Mouse (Mus musculus) embryonic facial prominence, embryonic 13.5 days (tissue): Measurements from ENCODE around the gene Tbc1d10c. TPM values are rescaled to one million over a fixed set of nuclear protein-coding genes. Genes with fewer than 3 reads are reported as not detected.
A peak's percentile ranks its signal among the peaks of the same experiment; 100 is the strongest.

Source experiments
- ATAC-seq: fragments of 200-750 bp; cut with Nextera tagmentation; 2 replicates; pipeline ENCODE4 v1.8.0; 2017; ENCODE audit warnings: low read depth; ENCODE audit not compliant: insufficient number of reproducible peaks, insufficient read depth, low FRiP score, low TSS enrichment
- H3K27ac ChIP-seq: fragments of 300-500 bp; sonication (generic); 2 replicates; pipeline ENCODE4 v1.5.1; 2015; ENCODE audit warnings: moderate library complexity, mild to moderate bottlenecking, inconsistent platforms
- H3K27me3 ChIP-seq: fragments of 300-500 bp; sonication (generic); 2 replicates; pipeline ENCODE4 v1.6.1; 2015; ENCODE audit warnings: mild to moderate bottlenecking, inconsistent platforms
- H3K36me3 ChIP-seq: fragments of 300-500 bp; sonication (generic); 2 replicates; pipeline ENCODE4 v1.6.1; 2015; ENCODE audit warnings: mild to moderate bottlenecking, inconsistent platforms
- H3K4me1 ChIP-seq: fragments of 300-500 bp; sonication (generic); 2 replicates; pipeline ENCODE4 v1.6.1; 2015; ENCODE audit warnings: inconsistent platforms
- H3K4me2 ChIP-seq: fragments of 300-500 bp; sonication (generic); 2 replicates; pipeline ENCODE4 v1.6.1; 2015; ENCODE audit warnings: moderate library complexity, mild to moderate bottlenecking, inconsistent platforms
- H3K4me3 ChIP-seq: fragments of 300-500 bp; sonication (generic); 2 replicates; pipeline ENCODE4 v1.5.1; 2015; ENCODE audit warnings: mild to moderate bottlenecking, inconsistent platforms
- H3K9ac ChIP-seq: fragments of 300-500 bp; sonication (generic); 2 replicates; pipeline ENCODE4 v1.6.1; 2015; ENCODE audit warnings: mild to moderate bottlenecking, inconsistent platforms
- H3K9me3 ChIP-seq: fragments of 300-500 bp; sonication (generic); 2 replicates; pipeline ENCODE4 v1.6.1; 2016; ENCODE audit warnings: inconsistent platforms
- WGBS: fragments of 180-500 bp; shearing (Covaris S2); methylation state at CpG from one replicate; pipeline ENCODE4 v1.1.7; 2015; ENCODE audit warnings: mixed read lengths; 5-methylcytosine and 5-hydroxymethylcytosine counted together
- polyA plus RNA-seq: library from polyadenylated mRNA; unstranded; fragments of >200 nt; fragmentation: Nextera tagmentation; extraction: Ambion mirVana; gene quantifications from 2 replicates; pipeline ENCODE4 v1.2.1, GENCODE M21; 2015

Tbc1d10c gene
- polyA plus RNA-seq: 1.8 and 3.1 TPM in 2 replicates

- Histone ChIP-seq H3K9ac (peak within 1 kb of the TSS; percentile 99), H3K27ac (peak within 1 kb of the TSS; percentile 93), H3K4me3 (peak within 1 kb of the TSS; percentile 89), H3K9me3 (no peaks in the 10 kb centered on the region), H3K4me2 (peak within 1 kb of the TSS; percentile 95), H3K36me3 (peaks cover 28% of the 10 kb centered on the region), H3K4me1 (peaks cover 29% of the 10 kb centered on the region), H3K27me3 (no peaks in the 10 kb centered on the region)
- WGBS: 60% methylated on average over 4 of the region's 4 CpGs
- ATAC-seq: no peak
Observed at GRCm38 (mm10) chr19:4190831-4191334, at the start of gene Tbc1d10c. Gene Tbc1d10c, minus strand, starts transcription at chr19:4191284.

DNA sequence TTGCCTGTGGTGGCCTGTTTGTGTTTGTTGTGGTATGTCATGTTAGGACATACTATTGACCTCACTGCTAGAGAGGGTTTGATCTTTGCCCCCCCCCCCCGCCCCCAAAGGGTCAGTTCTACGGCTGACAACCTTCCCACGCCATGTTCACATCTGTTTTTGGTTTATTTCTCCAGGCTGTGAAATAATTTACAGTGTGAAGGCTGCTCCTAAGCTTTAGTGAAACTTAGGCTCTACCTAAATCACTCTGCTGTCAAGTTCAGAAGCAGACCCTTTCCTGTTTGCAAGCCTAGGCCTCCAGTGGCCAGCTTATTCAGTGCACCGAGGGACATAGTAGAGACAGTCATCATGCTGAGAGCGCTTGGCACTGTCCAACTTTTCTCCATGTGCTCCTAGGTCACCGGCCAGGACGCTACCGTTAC lies 49.2 kb upstream of the Tbc1d10c start:
- H3K4me3 ChIP-seq: no peak overlapping the region
- no peak overlapping the region for H3K4me2 ChIP-seq
- WGBS: 45% methylated on average over 8 of the region's 8 CpGs
- H3K27me3 ChIP-seq: no peaks in the 10 kb centered on the region
- no peaks in the 10 kb centered on the region for H3K36me3 ChIP-seq
- no peaks in the 10 kb centered on the region for H3K4me1 ChIP-seq
- no peak for ATAC-seq
- H3K9ac ChIP-seq: no peak overlapping the region
- no peaks in the 10 kb centered on the region for H3K9me3 ChIP-seq
- no peak overlapping the region for H3K27ac ChIP-seq

DNA sequence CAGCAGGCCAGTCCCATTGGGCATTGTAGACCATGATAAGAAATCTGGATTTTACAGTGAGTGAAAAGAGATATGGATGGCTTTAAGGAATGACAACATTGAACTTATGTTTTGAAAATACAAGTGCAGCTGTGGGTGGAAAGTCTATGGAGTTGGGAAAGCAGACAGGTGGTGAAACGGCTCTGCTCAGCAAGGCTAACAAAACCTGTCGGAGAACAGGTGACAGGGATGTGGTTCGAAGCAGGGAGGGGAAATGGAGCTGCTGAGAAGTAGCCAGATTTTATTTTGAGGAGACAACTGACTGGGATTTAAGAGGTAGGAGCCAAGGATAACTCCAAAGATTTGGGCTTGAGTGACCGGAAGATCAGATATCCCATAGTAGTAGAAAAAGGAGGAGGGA lies 43.5 kb upstream of the Tbc1d10c start:
- Histone ChIP-seq H3K4me2 (no peak overlapping the region), H3K4me3 (no peak overlapping the region), H3K27ac (no peak overlapping the region), H3K36me3 (no peaks in the 10 kb centered on the region), H3K27me3 (peaks cover 6% of the 10 kb centered on the region; the same call in 1 of the 2 replicates), H3K4me1 (peaks cover 13% of the 10 kb centered on the region), H3K9ac (no peak overlapping the region), H3K9me3 (no peaks in the 10 kb centered on the region)
- WGBS: 73% methylated on average over 4 of the region's 4 CpGs
- ATAC-seq: no peak

DNA sequence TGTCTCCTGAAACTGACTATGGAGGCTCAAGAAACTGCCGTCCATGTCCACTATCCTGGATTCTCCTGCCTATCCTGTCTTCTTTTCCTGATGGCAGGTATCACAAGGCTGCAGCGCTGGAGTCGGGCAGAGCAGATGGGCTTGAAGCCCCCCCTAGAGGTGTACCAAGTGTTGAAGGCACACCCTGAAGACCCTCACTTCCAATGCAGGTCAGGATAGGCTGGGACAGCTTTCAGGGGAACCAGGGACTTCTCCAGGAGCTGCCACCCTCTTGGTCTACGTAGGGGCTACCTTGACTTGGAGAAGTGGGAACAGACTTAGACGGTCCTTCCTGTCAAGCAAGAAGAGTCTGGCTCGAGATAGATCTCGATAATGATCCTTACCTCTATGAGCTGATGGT lies 41.6 kb upstream of the Tbc1d10c start:
- Histone ChIP-seq H3K4me1 (peaks cover 25% of the 10 kb centered on the region), H3K9me3 (no peaks in the 10 kb centered on the region), H3K36me3 (no peaks in the 10 kb centered on the region), H3K9ac (peak overlapping the region; percentile 72), H3K27ac (no peak overlapping the region), H3K4me3 (peak overlapping the region; percentile 58; the same call in 1 of the 2 replicates), H3K27me3 (peaks cover 10% of the 10 kb centered on the region), H3K4me2 (peak overlapping the region; percentile 80)
- 85% methylated on average over 7 of the region's 7 CpGs for WGBS
- no peak for ATAC-seq

GRCm38 (mm10) chr19:4232186-4232572 lies 41.1 kb upstream of the Tbc1d10c start:
- Histone ChIP-seq H3K4me1 (peaks cover 26% of the 10 kb centered on the region), H3K27me3 (peaks cover 10% of the 10 kb centered on the region), H3K4me2 (peak overlapping the region; percentile 80), H3K4me3 (peak overlapping the region; percentile 58), H3K36me3 (no peaks in the 10 kb centered on the region), H3K27ac (peak overlapping the region; percentile 44; the same call in 1 of the 2 replicates), H3K9ac (peak overlapping the region; percentile 72), H3K9me3 (no peaks in the 10 kb centered on the region)
- ATAC-seq: no peak
- WGBS: 50% methylated on average over 1 of the region's 2 CpGs

- ATAC-seq: peak; percentile 79
- Histone ChIP-seq H3K4me2 (peak within 1 kb of the TSS; percentile 80), H3K4me1 (peaks cover 26% of the 10 kb centered on the region), H3K27me3 (peaks cover 10% of the 10 kb centered on the region), H3K36me3 (no peaks in the 10 kb centered on the region), H3K4me3 (peak within 1 kb of the TSS; percentile 58), H3K9ac (peak within 1 kb of the TSS; percentile 72), H3K9me3 (no peaks in the 10 kb centered on the region), H3K27ac (peak within 1 kb of the TSS; percentile 44; the same call in 1 of the 2 replicates)
- 11% methylated on average over 26 of the region's 26 CpGs for WGBS
Observed at GRCm38 (mm10) chr19:4231253-4232185, 40.4 kb upstream of the Tbc1d10c start, which contains the start of gene Pold4. Gene Pold4, plus strand, starts transcription at chr19:4231899.

DNA sequence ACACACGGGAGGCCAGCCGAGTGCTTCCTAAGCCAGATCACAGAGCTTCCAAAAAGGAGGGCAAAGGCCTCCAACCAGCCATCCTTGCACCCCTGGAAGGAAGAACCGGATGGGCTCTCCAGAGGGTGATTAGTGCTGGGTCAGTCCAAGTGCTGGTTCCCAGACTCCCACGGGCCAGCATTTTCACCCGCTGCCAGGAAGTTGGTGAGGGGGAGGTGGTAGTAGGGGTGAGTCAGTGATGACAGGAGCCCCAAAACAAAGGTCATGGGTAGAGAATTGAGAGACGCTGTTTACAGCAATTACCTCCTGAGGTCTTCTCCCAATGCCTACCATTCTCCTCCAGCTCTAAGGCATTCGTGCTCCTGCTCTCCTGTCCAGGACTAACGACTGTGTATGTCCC lies 39.3 kb upstream of the Tbc1d10c start:
- Histone ChIP-seq H3K36me3 (no peaks in the 10 kb centered on the region), H3K4me1 (peaks cover 26% of the 10 kb centered on the region), H3K27ac (no peak overlapping the region), H3K27me3 (peaks cover 10% of the 10 kb centered on the region), H3K4me3 (no peak overlapping the region), H3K9me3 (no peaks in the 10 kb centered on the region), H3K9ac (no peak overlapping the region), H3K4me2 (no peak overlapping the region)
- no peak for ATAC-seq
- 68% methylated on average over 8 of the region's 8 CpGs for WGBS

- Histone ChIP-seq H3K9ac (peak overlapping the region; percentile 49; the same call in 1 of the 2 replicates), H3K4me3 (no peak overlapping the region), H3K4me1 (peaks cover 26% of the 10 kb centered on the region), H3K36me3 (no peaks in the 10 kb centered on the region), H3K9me3 (no peaks in the 10 kb centered on the region), H3K27ac (no peak overlapping the region), H3K4me2 (no peak overlapping the region), H3K27me3 (peaks cover 10% of the 10 kb centered on the region)
- no peak for ATAC-seq
- 29% methylated on average over 9 of the region's 9 CpGs for WGBS
Observed at GRCm38 (mm10) chr19:4229451-4230076, 38.5 kb upstream of the Tbc1d10c start.

DNA sequence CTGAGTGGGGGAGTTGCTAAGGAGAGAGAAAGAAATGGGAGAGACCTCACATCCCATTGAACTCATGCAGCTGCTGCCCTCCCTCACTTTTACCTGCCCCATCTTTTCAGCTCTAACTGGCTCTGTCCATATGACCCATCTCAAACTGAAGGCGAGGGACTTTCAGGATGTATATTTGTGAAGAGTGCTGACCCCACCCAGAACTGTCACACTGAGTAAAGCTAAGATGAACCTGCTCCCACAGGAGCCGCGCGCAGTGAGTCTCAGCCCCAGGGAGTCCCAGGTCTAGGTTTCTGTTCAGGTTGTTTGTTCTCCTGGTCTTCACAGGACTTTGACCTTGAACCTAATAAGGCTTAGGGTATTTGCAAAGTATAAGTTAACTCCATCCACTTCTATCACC lies 37.8 kb upstream of the Tbc1d10c start:
- ATAC-seq: no peak
- 73% methylated on average over 4 of the region's 4 CpGs for WGBS
- Histone ChIP-seq H3K4me2 (no peak overlapping the region), H3K9me3 (no peaks in the 10 kb centered on the region), H3K36me3 (no peaks in the 10 kb centered on the region), H3K27me3 (peaks cover 10% of the 10 kb centered on the region), H3K4me3 (no peak overlapping the region), H3K9ac (no peak overlapping the region), H3K4me1 (peaks cover 26% of the 10 kb centered on the region), H3K27ac (no peak overlapping the region)

DNA sequence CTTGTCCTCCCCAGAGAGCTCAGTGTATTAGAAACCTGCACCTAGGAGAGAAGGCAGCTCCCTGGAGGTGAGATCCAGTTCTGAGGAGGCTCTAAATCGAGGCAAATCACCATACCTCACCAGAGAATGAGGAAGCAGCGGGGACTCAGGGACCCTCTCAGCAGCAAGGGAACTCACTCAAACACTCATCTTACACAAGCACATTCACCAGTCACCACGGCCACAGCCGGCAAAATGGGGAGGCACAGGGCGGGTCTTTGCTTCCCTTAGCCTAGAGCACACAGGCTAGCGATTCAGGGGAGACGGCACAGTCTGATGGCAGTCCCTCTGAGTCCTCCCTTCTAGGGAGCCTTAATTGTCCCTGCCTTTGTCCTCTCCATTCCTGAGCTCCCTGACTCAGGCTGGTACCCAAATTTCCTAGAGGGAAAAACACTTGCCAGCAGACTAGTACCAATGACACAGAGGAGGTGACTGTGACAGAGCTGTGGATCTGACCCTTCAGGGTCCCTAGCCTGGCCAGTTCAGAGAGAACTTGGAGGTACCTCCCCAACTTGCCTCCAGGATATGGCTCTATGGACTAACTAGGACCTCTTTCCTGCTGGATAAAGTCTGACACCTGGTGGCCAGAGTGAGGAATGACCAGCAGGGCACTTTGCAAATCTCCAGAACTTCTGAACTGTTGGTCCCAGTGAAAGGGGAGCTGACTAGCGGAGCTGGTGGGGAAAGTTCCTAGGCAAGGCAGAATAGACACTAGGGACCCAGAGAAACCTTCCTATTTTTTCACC lies 37.0 kb upstream of the Tbc1d10c start:
- 18% methylated on average over 8 of the region's 8 CpGs for WGBS
- H3K27me3 ChIP-seq: peaks cover 10% of the 10 kb centered on the region
- no peak overlapping the region for H3K4me2 ChIP-seq
- H3K27ac ChIP-seq: no peak overlapping the region
- no peak for ATAC-seq
- peaks cover 6% of the 10 kb centered on the region for H3K36me3 ChIP-seq
- no peak overlapping the region for H3K4me3 ChIP-seq
- H3K9ac ChIP-seq: 0 out of 2 replicates have a peak overlapping the region, but pooled peaks have one; percentile 37
- no peaks in the 10 kb centered on the region for H3K9me3 ChIP-seq
- H3K4me1 ChIP-seq: peaks cover 26% of the 10 kb centered on the region

- Histone ChIP-seq H3K27me3 (peaks cover 10% of the 10 kb centered on the region), H3K9ac (no peak overlapping the region), H3K4me2 (no peak overlapping the region), H3K4me1 (peaks cover 24% of the 10 kb centered on the region), H3K27ac (no peak overlapping the region), H3K4me3 (no peak overlapping the region), H3K9me3 (no peaks in the 10 kb centered on the region), H3K36me3 (peaks cover 13% of the 10 kb centered on the region)
- WGBS: 72% methylated on average over 5 of the region's 5 CpGs
- no peak for ATAC-seq
Observed at GRCm38 (mm10) chr19:4227446-4227845, 36.4 kb upstream of the Tbc1d10c start.
